Mouse (Mus musculus) midbrain, embryonic 10.5 days (tissue): ENCODE results near the gene Rbm47. TPM values are rescaled to one million over a fixed set of nuclear protein-coding genes. Genes with fewer than 3 reads are reported as not detected.
"Not testable (repeated sequence)": the region's sequence is repeated elsewhere in the genome, so short reads cannot be mapped to it uniquely, and the experiment has no call there.

Source experiments
- DNase-seq: peaks from one replicate; pipeline ENCODE4 v3.0.0-alpha.2; 2017; ENCODE audit warnings: low spot score
- H3K27ac ChIP-seq: fragments of 300-500 bp; sonication (generic); replicated peaks from 2 replicates; pipeline ENCODE4 v1.5.1; 2016; ENCODE audit warnings: mild to moderate bottlenecking
- H3K27me3 ChIP-seq: fragments of 300-500 bp; sonication (generic); 2 replicates; pipeline ENCODE4 v1.6.1; 2016; ENCODE audit warnings: low read depth, mild to moderate bottlenecking; ENCODE audit not compliant: poor library complexity, severe bottlenecking
- H3K36me3 ChIP-seq: fragments of 300-500 bp; sonication (generic); 2 replicates; pipeline ENCODE4 v1.6.1; 2016; ENCODE audit warnings: mild to moderate bottlenecking, moderate library complexity
- H3K4me1 ChIP-seq: fragments of 300-500 bp; sonication (generic); 2 replicates; pipeline ENCODE4 v1.6.1; 2016
- H3K4me3 ChIP-seq: fragments of 300-500 bp; sonication (generic); 2 replicates; pipeline ENCODE4 v1.5.1; 2016; ENCODE audit warnings: mild to moderate bottlenecking, moderate library complexity
- H3K9me3 ChIP-seq: fragments of 300-500 bp; sonication (generic); replicated peaks from 2 replicates; pipeline ENCODE4 v1.6.1; 2016; ENCODE audit warnings: mild to moderate bottlenecking
- WGBS: fragments of 180-500 bp; shearing (Covaris S2); methylation state at CpG from one replicate; pipeline ENCODE4 v1.1.7; 2016; 5-methylcytosine and 5-hydroxymethylcytosine counted together
- polyA plus RNA-seq: library from polyadenylated mRNA; unstranded; fragments of >200 nt; fragmentation: Nextera tagmentation; extraction: Ambion mirVana; gene quantifications from 2 replicates; pipeline ENCODE4 v1.2.1, GENCODE M21; 2016

The Rbm47 gene
- polyA plus RNA-seq, 1 experiment from 2014 or later = 1.9 TPM

DNA sequence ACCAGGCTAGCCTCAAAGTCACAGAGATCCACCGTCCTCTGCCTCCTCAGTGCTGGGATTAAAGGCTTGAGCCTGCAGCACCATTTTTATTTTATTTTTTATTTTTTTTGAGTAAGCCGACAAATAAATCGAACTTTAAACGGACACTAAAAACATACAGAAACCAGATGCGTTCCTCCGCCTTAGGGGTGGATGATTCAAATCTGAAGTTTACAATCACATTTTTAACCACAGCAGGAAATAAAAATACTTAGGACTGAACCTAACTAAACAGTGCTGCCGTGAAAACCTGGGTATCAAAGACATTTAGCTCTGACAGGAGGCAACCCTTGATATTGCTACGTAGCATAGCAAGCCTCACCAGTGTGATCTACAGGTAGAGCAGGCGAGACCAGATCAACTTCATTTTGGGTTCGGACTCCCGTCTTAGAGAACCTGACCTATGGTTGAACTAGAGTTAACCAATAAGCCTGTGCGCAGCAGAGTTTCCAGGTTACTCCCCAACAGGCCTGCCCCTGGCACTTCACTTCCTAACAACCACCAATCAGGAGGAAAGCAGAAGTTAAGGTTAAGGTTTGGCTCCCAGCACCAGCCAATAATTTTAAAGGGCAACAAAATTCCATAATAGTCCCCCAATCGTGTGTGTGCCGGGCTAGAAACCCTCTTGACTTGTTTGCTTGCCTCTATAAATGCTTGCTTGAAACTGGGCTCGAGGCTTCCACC is 164.5 kb downstream of the Rbm47 start:
- Histone ChIP-seq H3K36me3 (no peaks in the 10 kb centered on the region), H3K4me1 (0 out of 2 replicates have a peak, but pooled peaks cover 8% of the 10 kb centered on the region), H3K9me3 (no peaks in the 10 kb centered on the region), H3K4me3 (no peak overlapping the region), H3K27ac (no peak overlapping the region), H3K27me3 (0 out of 2 replicates have a peak, but pooled peaks cover 3% of the 10 kb centered on the region)
- 88% methylated on average over 15 of the region's 15 CpGs for WGBS
- no peak for DNase-seq

DNA sequence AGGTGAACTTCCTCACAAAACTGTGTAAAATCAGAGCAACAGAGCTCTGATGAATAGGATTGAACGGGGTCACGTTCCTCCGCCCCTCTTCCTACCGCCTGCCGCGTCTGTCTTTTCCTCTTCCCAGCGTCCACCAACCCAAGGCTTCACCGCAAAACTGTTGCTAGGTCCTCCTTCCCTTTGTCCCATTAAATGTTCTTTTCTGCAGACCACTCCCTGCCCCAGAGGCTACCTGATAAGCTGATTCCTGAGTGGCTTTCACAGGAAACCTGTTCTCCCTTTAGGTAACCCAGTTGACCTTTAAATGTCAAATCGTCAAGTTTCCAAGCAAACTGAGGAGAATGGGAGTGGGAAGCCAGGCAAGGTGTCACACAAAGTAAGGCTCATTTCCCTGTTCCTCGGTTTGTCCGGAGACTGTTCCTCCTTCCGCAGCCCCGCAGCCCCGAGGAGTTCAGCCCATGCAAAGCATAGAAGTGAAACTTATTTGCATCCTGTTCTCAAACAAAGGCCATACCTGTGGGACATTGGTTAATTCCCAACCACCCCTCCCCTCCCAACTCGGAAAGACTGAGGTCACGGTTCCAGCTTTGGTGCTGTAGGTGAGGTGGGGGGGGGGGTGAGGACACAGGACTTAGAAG is 167.8 kb downstream of the Rbm47 start:
- Histone ChIP-seq H3K4me3 (no peak overlapping the region), H3K4me1 (0 out of 2 replicates have a peak, but pooled peaks cover 8% of the 10 kb centered on the region), H3K36me3 (no peaks in the 10 kb centered on the region), H3K27me3 (0 out of 2 replicates have a peak, but pooled peaks cover 3% of the 10 kb centered on the region), H3K9me3 (no peaks in the 10 kb centered on the region), H3K27ac (no peak overlapping the region)
- DNase-seq = no peak
- WGBS = 51% methylated on average over 16 of the region's 16 CpGs

DNA sequence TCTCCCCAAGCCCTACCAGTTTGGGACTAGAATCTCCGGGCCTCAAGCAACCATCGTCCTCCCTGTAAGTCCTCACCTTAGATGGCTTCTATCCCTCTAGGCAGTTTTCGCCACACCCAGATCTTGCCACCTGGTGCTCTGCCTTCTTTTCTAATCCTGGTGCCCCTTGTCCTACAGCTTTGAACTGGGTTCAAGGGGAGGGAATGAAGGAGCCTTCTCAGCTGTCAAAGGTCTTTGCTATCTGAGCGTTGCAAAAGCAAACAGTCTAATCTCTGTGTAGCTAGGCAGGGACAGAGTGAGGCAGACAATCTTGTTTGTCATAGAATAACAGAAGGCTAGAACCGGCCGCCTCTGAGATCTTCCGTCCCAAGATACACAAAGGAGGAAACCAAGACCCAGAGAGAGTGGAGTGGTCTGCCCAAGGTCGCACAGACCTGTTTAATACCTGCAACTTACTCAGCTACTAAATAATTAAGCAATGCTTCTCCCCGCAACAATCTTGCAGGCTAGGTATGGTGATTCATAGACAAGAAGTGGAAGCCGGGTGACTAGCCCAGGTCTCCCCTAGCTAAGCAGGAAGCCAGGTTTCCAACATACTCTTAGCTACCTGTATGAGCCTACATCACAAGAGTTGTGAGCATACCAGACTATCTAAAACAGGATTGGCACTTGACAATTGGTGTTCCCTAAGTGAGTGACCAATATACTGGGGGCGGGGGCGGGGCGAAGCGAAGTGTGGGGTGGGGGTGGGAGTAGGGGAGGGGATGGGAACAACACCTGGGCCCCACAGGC is 168.6 kb downstream of the Rbm47 start, which contains the start of gene 9130230L23Rik:
Gene 9130230L23Rik, minus strand, starts transcription at position 152 of the 792 bp plus-strand sequence.
- DNase-seq = no peak
- H3K4me1 ChIP-seq = 0 out of 2 replicates have a peak, but pooled peaks cover 8% of the 10 kb centered on the region
- H3K27ac ChIP-seq = no peak within 1 kb of the TSS
- H3K4me3 ChIP-seq = no peak within 1 kb of the TSS
- no peaks in the 10 kb centered on the region for H3K36me3 ChIP-seq
- 71% methylated on average over 14 of the region's 14 CpGs for WGBS
- 0 out of 2 replicates have a peak, but pooled peaks cover 3% of the 10 kb centered on the region for H3K27me3 ChIP-seq
- H3K9me3 ChIP-seq = no peaks in the 10 kb centered on the region

DNA sequence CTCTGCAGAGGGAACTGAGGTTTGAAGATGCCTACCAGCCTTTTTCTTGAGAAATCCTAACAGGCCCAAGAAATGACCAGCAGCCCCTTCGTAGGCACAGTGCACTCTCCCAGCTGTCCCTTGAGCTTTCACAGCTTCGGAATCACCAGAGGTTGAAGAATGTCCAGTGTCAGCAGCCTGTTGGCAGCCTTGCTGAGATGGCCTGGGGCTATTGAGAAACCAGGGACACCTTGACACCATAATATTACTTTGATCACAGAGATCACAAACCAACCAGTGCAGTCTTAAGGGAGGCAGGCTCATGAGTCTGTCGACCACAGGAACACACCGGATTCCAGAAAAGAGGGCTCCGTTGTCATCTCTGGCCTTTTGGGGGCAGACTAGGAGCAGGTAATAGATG is 171.7 kb downstream of the Rbm47 start:
- Histone ChIP-seq H3K9me3 (no peaks in the 10 kb centered on the region), H3K27ac (no peak overlapping the region), H3K4me3 (no peak overlapping the region), H3K36me3 (no peaks in the 10 kb centered on the region), H3K4me1 (0 out of 2 replicates have a peak, but pooled peaks cover 8% of the 10 kb centered on the region), H3K27me3 (0 out of 2 replicates have a peak, but pooled peaks cover 3% of the 10 kb centered on the region)
- DNase-seq = no peak
- 84% methylated on average over 5 of the region's 5 CpGs for WGBS

DNA sequence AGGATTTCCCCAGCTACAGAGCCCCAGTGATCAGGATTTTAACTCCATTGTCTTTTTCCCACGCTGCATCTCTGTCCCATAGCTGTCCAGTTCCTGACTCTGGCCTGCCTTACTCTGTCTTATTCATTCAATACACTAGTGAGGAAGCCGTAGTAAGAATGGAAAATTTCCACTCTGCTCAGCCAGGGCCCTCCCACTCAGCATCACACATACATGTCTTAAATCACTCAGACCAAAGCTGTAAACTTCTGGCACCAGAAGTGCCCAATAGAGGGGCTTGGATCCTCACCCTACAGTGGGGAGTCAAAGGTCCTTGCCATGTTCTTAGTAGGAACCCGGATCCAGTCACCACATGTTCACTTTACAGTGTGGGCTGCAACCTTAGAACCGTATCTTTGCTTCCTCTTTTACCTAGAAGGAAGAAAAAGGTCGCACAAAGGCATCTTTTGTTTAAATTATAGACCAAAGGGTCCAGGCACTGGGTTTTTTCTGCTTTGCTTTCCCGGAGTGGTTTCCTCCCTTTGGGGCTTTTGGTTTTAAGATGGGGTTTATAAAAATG is 172.3 kb downstream of the Rbm47 start:
- Histone ChIP-seq H3K4me3 (no peak overlapping the region), H3K9me3 (no peaks in the 10 kb centered on the region), H3K36me3 (no peaks in the 10 kb centered on the region), H3K27ac (no peak overlapping the region), H3K4me1 (0 out of 2 replicates have a peak, but pooled peaks cover 8% of the 10 kb centered on the region), H3K27me3 (0 out of 2 replicates have a peak, but pooled peaks cover 3% of the 10 kb centered on the region)
- WGBS = 86% methylated on average over 6 of the region's 6 CpGs
- no peak for DNase-seq

DNA sequence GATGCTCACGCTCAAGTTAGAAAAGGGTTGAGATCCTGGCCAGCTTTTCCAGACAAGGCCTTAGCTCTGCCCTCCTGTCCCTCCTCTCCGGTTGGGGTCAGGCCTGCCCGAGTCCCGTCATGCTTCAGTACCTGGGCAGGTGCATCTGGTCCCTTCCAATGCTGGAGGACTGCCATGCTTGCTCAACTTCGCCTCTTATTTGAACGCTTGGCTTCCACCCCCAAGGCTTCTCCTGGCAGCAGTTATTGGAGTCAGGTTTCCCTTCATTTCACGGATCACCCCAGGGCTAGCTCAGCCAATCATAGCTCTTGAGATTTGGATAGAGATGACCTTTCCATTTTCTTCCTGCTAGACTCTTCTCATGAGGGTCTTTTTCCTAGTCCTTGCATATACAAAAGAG is 172.8 kb downstream of the Rbm47 start:
- H3K27me3 ChIP-seq = no peaks in the 10 kb centered on the region
- no peak overlapping the region for H3K27ac ChIP-seq
- DNase-seq = no peak
- H3K36me3 ChIP-seq = no peaks in the 10 kb centered on the region
- 85% methylated on average over 7 of the region's 7 CpGs for whole genome bisulfite sequencing
- H3K9me3 ChIP-seq = no peaks in the 10 kb centered on the region
- 0 out of 2 replicates have a peak, but pooled peaks cover 7% of the 10 kb centered on the region for H3K4me1 ChIP-seq
- H3K4me3 ChIP-seq = no peak overlapping the region

DNA sequence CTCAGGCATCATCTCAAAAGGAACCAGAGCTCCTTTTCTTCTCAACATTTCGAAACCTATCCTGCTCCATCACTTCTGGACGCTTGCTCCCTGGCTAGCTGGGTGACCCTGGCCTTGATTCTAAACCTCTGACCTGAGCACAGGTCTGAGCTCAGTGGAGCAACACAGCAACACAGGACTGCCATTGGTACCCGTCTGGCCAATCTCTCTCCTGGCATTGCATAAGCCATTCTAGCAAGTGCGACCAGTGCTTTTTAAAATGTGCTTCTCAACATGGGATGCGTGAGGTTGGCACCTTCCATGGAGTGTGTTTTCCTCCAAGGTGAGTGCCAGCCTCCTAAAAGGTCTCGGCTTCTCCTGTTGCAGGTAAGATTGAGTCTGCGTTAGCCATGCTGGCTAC is 173.8 kb downstream of the Rbm47 start:
- Histone ChIP-seq H3K9me3 (no peaks in the 10 kb centered on the region), H3K4me3 (no peak overlapping the region), H3K27me3 (no peaks in the 10 kb centered on the region), H3K27ac (no peak overlapping the region), H3K4me1 (0 out of 2 replicates have a peak, but pooled peaks cover 3% of the 10 kb centered on the region), H3K36me3 (no peaks in the 10 kb centered on the region)
- no peak for DNase-seq
- 93% methylated on average over 7 of the region's 7 CpGs for WGBS

DNA sequence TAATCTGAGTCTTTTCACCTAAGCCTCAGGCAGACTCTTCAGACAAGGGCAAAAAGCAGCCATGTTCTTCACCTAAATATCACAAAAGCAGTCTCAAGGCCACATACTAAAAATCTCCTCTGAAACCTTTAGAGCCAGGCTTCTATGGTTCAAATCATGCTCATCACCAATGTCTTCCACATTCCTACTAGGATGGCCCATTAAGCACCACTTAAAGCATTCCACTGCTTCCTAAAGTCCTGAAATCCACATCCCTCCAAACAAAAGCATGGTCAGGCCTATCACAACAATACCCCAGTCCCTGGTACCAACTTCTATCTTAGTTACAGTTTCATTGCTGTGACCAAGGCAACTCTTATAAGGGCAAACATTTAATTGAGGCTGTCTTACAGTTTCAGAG is 175.1 kb downstream of the Rbm47 start:
- no peak for DNase-seq
- Histone ChIP-seq H3K36me3 (no peaks in the 10 kb centered on the region), H3K4me3 (no peak overlapping the region), H3K9me3 (no peaks in the 10 kb centered on the region), H3K27me3 (no peaks in the 10 kb centered on the region), H3K27ac (no peak overlapping the region), H3K4me1 (no peaks in the 10 kb centered on the region)

DNA sequence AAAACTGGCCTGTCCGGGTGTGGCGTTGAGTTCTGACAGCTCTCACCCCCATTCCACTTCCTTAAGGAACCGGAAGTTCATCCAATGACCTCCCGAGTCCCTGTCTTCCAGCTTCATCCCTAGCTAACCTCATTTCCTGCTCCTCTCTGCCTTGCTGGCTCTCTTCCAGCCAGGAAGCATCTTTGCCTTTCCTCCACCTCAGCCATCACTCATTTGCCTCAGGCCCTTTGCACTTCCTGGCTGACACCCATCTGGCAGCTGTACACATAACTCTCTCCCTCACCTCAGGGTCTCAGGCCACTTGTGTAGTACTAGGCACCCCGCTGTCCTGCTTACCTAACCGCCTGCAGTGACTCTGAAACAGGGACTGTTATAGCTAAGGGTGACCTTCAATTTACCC is 178.3 kb downstream of the Rbm47 start:
- no peak for DNase-seq
- Histone ChIP-seq H3K27ac (no peak overlapping the region), H3K27me3 (no peaks in the 10 kb centered on the region), H3K36me3 (no peaks in the 10 kb centered on the region), H3K4me3 (no peak overlapping the region), H3K4me1 (no peaks in the 10 kb centered on the region), H3K9me3 (no peaks in the 10 kb centered on the region)
- 85% methylated on average over 6 of the region's 6 CpGs for WGBS

DNA sequence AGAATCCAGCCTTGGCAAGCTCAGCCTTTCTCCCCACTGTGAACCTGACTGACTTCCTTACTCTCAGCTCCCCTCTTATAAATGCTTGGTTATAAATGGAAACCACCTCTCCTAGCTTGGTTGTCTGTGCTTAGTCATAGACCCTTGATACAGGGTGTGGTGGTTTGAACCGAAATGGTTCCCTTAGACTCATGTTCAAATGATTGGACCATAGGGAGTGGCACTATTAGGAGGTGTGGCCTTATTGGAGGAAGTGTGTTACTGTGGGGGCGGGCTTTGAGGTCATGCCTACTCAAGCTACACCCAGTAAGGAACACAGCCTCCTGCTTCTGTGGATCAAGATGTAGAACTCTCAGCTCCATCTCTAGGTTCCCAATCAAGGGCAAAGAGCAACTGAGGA is 181.7 kb downstream of the Rbm47 start:
- H3K36me3 ChIP-seq = no peaks in the 10 kb centered on the region
- no peaks in the 10 kb centered on the region for H3K4me1 ChIP-seq
- no peak overlapping the region for H3K4me3 ChIP-seq
- H3K27me3 ChIP-seq = no peaks in the 10 kb centered on the region
- WGBS = 87% methylated on average over 2 of the region's 2 CpGs
- H3K27ac ChIP-seq = no peak overlapping the region
- no peaks in the 10 kb centered on the region for H3K9me3 ChIP-seq
- DNase-seq = no peak

DNA sequence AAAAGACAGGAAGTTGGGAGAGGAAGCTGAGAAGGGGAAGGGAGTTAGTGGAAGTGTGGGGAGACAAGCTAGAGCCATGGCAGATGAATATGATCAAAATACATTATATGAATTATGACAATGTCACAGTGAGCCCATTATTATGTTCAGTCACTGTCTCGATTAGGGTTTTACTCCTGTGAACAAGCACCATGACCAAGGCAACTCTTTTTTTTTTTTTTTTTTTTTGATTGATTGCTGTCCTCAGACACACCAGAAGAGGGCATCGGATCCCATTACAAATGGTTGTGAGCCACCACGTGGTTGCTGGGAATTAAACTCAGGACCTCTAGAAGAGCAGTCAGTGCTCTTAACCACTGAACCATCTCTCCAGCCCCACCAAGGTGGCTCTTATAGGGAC is 185.9 kb downstream of the Rbm47 start:
- WGBS = 71% methylated on average over 3 of the region's 3 CpGs
- H3K27me3 ChIP-seq, H3K36me3 ChIP-seq, H3K4me1 ChIP-seq, DNase-seq, H3K9me3 ChIP-seq, H3K4me3 ChIP-seq, H3K27ac ChIP-seq: not testable (repeated sequence)

DNA sequence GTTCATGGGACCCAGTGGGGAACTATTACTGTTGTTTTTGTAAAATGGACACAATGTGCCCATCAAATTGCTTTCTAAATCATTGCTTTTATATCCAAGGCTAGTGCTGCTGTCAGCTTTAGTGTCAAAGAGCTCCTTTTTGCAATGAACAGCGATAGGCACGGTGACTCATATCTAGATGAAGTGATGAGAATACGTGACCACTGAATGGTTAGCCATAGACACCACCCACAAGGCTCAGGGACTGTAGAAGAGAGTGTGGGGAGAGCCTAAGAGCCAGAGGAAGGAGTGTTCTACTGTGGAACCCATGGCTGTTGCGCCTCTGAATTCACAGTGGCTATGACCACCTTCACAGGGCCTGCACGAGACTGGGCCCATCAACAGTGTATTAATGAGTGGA is 186.5 kb downstream of the Rbm47 start:
- Histone ChIP-seq H3K27ac (no peak overlapping the region), H3K4me3 (no peak overlapping the region), H3K36me3 (no peaks in the 10 kb centered on the region), H3K4me1 (peaks cover 1% of the 10 kb centered on the region; the same call in 1 of the 2 replicates), H3K27me3 (no peaks in the 10 kb centered on the region), H3K9me3 (no peaks in the 10 kb centered on the region)
- WGBS = 92% methylated on average over 5 of the region's 5 CpGs
- DNase-seq = no peak
